Comparison of ENCODE assay signal across 25 mouse cellular contexts in genomic region chr11:84885238-84885637, GRCm38 (mm10). TPM values are rescaled to one million over a fixed set of nuclear protein-coding genes. Genes with fewer than 3 reads are reported as not detected.
DNase-seq lines count a peak whose midpoint lies in the region; ATAC-seq and TF ChIP-seq lines count a peak whose summit lies in the region.
"Had no signal": no experiment of that assay in that cellular context is flagged by ENCODE, and none has a peak within 500 bp of the region (broad histone marks: within the 10 kb centered on the region; RNA-seq: fewer than 3 reads in every experiment).

No protein-coding gene starts in this region.

- ATAC-seq in forebrain, embryonic 11.5 days (replicated peaks; ENCODE audit: low FRiP score), result no peak
- ATAC-seq: forebrain, embryonic 13.5 days; forebrain, embryonic 16.5 days had no signal

- H3K9ac ChIP-seq in forebrain, embryonic 11.5 days (ENCODE audit: low read length), result no peak overlapping the region
- H3K9ac ChIP-seq: embryonic facial prominence, embryonic 13.5 days; forebrain, embryonic 13.5 days; heart, embryonic 13.5 days; hindbrain, embryonic 12.5 days; hindbrain, embryonic 15.5 days had no signal

- no peaks in the 10 kb centered on the region for H3K9me3 ChIP-seq in forebrain, embryonic 10.5 days
- H3K9me3 ChIP-seq in forebrain, embryonic 11.5 days (ENCODE audit: control insufficient read depth, low read length), result no peaks in the 10 kb centered on the region
- H3K9me3 ChIP-seq: embryonic facial prominence, embryonic 13.5 days; forebrain, embryonic 13.5 days; G1E; heart, embryonic 13.5 days; hindbrain, embryonic 12.5 days; hindbrain, embryonic 15.5 days had no signal

- 85% methylated on average over 4 of the region's 4 CpGs for WGBS in forebrain, embryonic 10.5 days
- WGBS in forebrain, embryonic 11.5 days, result 79% methylated on average over 4 of the region's 4 CpGs
- 81% methylated on average over 4 of the region's 4 CpGs for WGBS in kidney, adult 2 months
- 91% methylated on average over 4 of the region's 4 CpGs for WGBS in thymus, adult 2 months

- no peak overlapping the region for H3K4me3 ChIP-seq in forebrain, embryonic 10.5 days
- no peak overlapping the region for H3K4me3 ChIP-seq in forebrain, embryonic 11.5 days (ENCODE audit: low read depth, low read length)
- no peak overlapping the region for H3K4me3 ChIP-seq in kidney, adult 2 months (ENCODE audit: insufficient read depth, low read depth, low read length)
- no peak overlapping the region for H3K4me3 ChIP-seq in thymus, adult 2 months (ENCODE audit: control insufficient read depth, insufficient read depth, low read length)
- H3K4me3 ChIP-seq: embryonic facial prominence, embryonic 13.5 days; forebrain, embryonic 13.5 days; heart, embryonic 13.5 days; hindbrain, embryonic 12.5 days; hindbrain, embryonic 15.5 days had no signal

- H3K4me2 ChIP-seq in forebrain, embryonic 11.5 days (ENCODE audit: low read depth, low read length, severe bottlenecking), result no peak overlapping the region
- H3K4me2 ChIP-seq: embryonic facial prominence, embryonic 13.5 days; forebrain, embryonic 13.5 days; heart, embryonic 13.5 days; hindbrain, embryonic 12.5 days; hindbrain, embryonic 15.5 days had no signal

- H3K27me3 ChIP-seq in forebrain, embryonic 10.5 days (ENCODE audit: poor library complexity, severe bottlenecking), result no peaks in the 10 kb centered on the region
- no peaks in the 10 kb centered on the region for H3K27me3 ChIP-seq in forebrain, embryonic 11.5 days (ENCODE audit: control insufficient read depth, insufficient read depth, low read length)
- H3K27me3 ChIP-seq in kidney, adult 2 months (replicated peaks; ENCODE audit: control insufficient read depth, insufficient read depth, low read length), result no peaks in the 10 kb centered on the region
- no peaks in the 10 kb centered on the region for H3K27me3 ChIP-seq in thymus, adult 2 months (ENCODE audit: control insufficient read depth, insufficient read depth, low read length)
- H3K27me3 ChIP-seq: CH12.LX; embryonic facial prominence, embryonic 13.5 days; forebrain, embryonic 13.5 days; heart, embryonic 13.5 days; hindbrain, embryonic 12.5 days; hindbrain, embryonic 15.5 days had no signal

- H3K27ac ChIP-seq in forebrain, embryonic 10.5 days, result no peak overlapping the region
- no peak overlapping the region for H3K27ac ChIP-seq in forebrain, embryonic 11.5 days (ENCODE audit: low read depth, low read length)
- H3K27ac ChIP-seq in kidney, adult 2 months (ENCODE audit: insufficient read depth, low read depth, low read length), result peak overlapping the region; percentile 9; the same call in 1 of the 2 replicates
- no peak overlapping the region for H3K27ac ChIP-seq in thymus, adult 2 months (ENCODE audit: control insufficient read depth, insufficient read depth, low read length)
- H3K27ac ChIP-seq: embryonic facial prominence, embryonic 13.5 days; forebrain, embryonic 13.5 days; heart, embryonic 13.5 days; hindbrain, embryonic 12.5 days; hindbrain, embryonic 15.5 days had no signal

- no peak for TF ChIP-seq CTCF in kidney, adult 2 months (conservative IDR thresholded peaks at IDR 0.05; ENCODE audit: insufficient read depth, insufficient read length, low read depth, low read length)
- TF ChIP-seq CTCF in thymus, adult 2 months (IDR thresholded peaks at IDR 0.05; ENCODE audit: borderline replicate concordance, control insufficient read depth, extremely low read depth, insufficient read depth, low read length, poor library complexity), result no peak

- H3K4me1 ChIP-seq in forebrain, embryonic 10.5 days, result peaks cover 21% of the 10 kb centered on the region
- H3K4me1 ChIP-seq in forebrain, embryonic 11.5 days (replicated peaks; ENCODE audit: control insufficient read depth, insufficient read depth, low read length), result peaks cover 4% of the 10 kb centered on the region
- peaks cover 6% of the 10 kb centered on the region; the same call in 1 of the 2 replicates for H3K4me1 ChIP-seq in kidney, adult 2 months (ENCODE audit: control insufficient read depth, insufficient read depth, low read length)
- H3K4me1 ChIP-seq in thymus, adult 2 months (replicated peaks; ENCODE audit: control insufficient read depth, insufficient read depth, low read length), result peaks cover 7% of the 10 kb centered on the region

- peak; percentile 10 for DNase-seq in forebrain, embryonic 10.5 days (ENCODE audit: extremely low spot score, low spot score)
- DNase-seq in forebrain, embryonic 11.5 days (ENCODE audit: low spot score), result no peak
- DNase-seq in kidney, adult 2 months, result no peak
- DNase-seq in kidney, adult 11 months, result no peak
- DNase-seq in urinary bladder, adult 2 months (ENCODE audit: low spot score), result peak; percentile 17
- no peak for DNase-seq in urinary bladder, postnatal 4 days (ENCODE audit: low spot score in 2 of 2)
- no peak for DNase-seq in thymus, adult 2 months
- DNase-seq: adrenal gland, adult 2 months; adrenal gland, postnatal 14 days; B cell, adult 2 months; cerebellum, adult 11 months; cerebellum, adult 2 months; cerebellum, adult 9-11 months; cerebellum, postnatal 25 days; gastrocnemius, postnatal 10 days; gastrocnemius, postnatal 36 days; heart, postnatal 14 days had no signal

- TF ChIP-seq POLR2A in kidney, adult 2 months (IDR thresholded peaks at IDR 0.05; ENCODE audit: low read depth, low read length), result no peak
- no peak for TF ChIP-seq POLR2A in thymus, adult 2 months (IDR thresholded peaks at IDR 0.05; ENCODE audit: control insufficient read depth, extremely low read depth, insufficient read depth, low read length, poor library complexity)

- H3K36me3 ChIP-seq in forebrain, embryonic 10.5 days (replicated peaks), result peaks cover 89% of the 10 kb centered on the region
- H3K36me3 ChIP-seq in forebrain, embryonic 11.5 days (ENCODE audit: control insufficient read depth, insufficient read depth, low read length), result peaks cover 2% of the 10 kb centered on the region; the same call in 1 of the 2 replicates
- peaks cover 5% of the 10 kb centered on the region; the same call in 1 of the 2 replicates for H3K36me3 ChIP-seq in kidney, adult 2 months (ENCODE audit: control insufficient read depth, insufficient read depth, low read length)
- H3K36me3 ChIP-seq in thymus, adult 2 months (ENCODE audit: control insufficient read depth, insufficient read depth, low read length), result no peaks in the 10 kb centered on the region

RNA-seq across cellular contexts. Expression of gene Pigw, which starts 5.2 kb away (rescaled TPM):
- 3.1 and 3.5 TPM in 2 replicates for polyA plus RNA-seq in forebrain, embryonic 10.5 days (2016; fragmentation: Nextera tagmentation; extraction: Ambion mirVana)
- 3.7 and 3.9 TPM in 2 replicates for polyA plus RNA-seq in forebrain, embryonic 11.5 days (2014; fragmentation: Nextera tagmentation; extraction: Ambion mirVana)
- 1.7 and 2.3 TPM in 2 replicates for polyA plus RNA-seq in kidney, adult 2 months (2012; rRNA removed)
- 5.7 and 8.2 TPM in 2 replicates for polyA plus RNA-seq in urinary bladder, adult 2 months (2012; rRNA removed)
- polyA plus RNA-seq in thymus, adult 2 months (2012; rRNA removed), result 2.5 and 3.7 TPM in 2 replicates

RNA-seq across cellular contexts. Expression of gene Myo19, which starts 5.3 kb away (rescaled TPM):
- 11.0 and 12.3 TPM in 2 replicates for polyA plus RNA-seq in forebrain, embryonic 10.5 days (2016; fragmentation: Nextera tagmentation; extraction: Ambion mirVana)
- polyA plus RNA-seq in forebrain, embryonic 11.5 days (2014; fragmentation: Nextera tagmentation; extraction: Ambion mirVana), result 11.8 and 13.6 TPM in 2 replicates
- polyA plus RNA-seq in kidney, adult 2 months (2012; rRNA removed), result 36.4 and 48.0 TPM in 2 replicates
- polyA plus RNA-seq in urinary bladder, adult 2 months (2012; rRNA removed), result 14.5 and 17.4 TPM in 2 replicates
- 14.0 and 14.5 TPM in 2 replicates for polyA plus RNA-seq in thymus, adult 2 months (2012; rRNA removed)

RNA-seq across cellular contexts. Expression of gene Ggnbp2, which starts 14.6 kb away (rescaled TPM):
- polyA plus RNA-seq in forebrain, embryonic 10.5 days (2016; fragmentation: Nextera tagmentation; extraction: Ambion mirVana), result 52.3 and 52.4 TPM in 2 replicates
- polyA plus RNA-seq in forebrain, embryonic 11.5 days (2014; fragmentation: Nextera tagmentation; extraction: Ambion mirVana), result 68.3 and 68.7 TPM in 2 replicates
- 36.6 and 48.6 TPM in 2 replicates for polyA plus RNA-seq in kidney, adult 2 months (2012; rRNA removed)
- polyA plus RNA-seq in urinary bladder, adult 2 months (2012; rRNA removed), result 85.6 and 91.4 TPM in 2 replicates
- polyA plus RNA-seq in thymus, adult 2 months (2012; rRNA removed), result 44.6 and 48.6 TPM in 2 replicates

RNA-seq across cellular contexts. Expression of gene Znhit3, which starts 30.9 kb away (rescaled TPM):
- polyA plus RNA-seq in forebrain, embryonic 10.5 days (2016; fragmentation: Nextera tagmentation; extraction: Ambion mirVana), result 97.6 and 99.8 TPM in 2 replicates
- 70.0 and 78.2 TPM in 2 replicates for polyA plus RNA-seq in forebrain, embryonic 11.5 days (2014; fragmentation: Nextera tagmentation; extraction: Ambion mirVana)
- polyA plus RNA-seq in kidney, adult 2 months (2012; rRNA removed), result 9.2 and 11.0 TPM in 2 replicates
- 22.6 and 25.4 TPM in 2 replicates for polyA plus RNA-seq in urinary bladder, adult 2 months (2012; rRNA removed)
- 15.4 and 17.4 TPM in 2 replicates for polyA plus RNA-seq in thymus, adult 2 months (2012; rRNA removed)

RNA-seq across cellular contexts. Expression of gene Dhrs11, which starts 56.4 kb away (rescaled TPM):
- 13.4 and 16.9 TPM in 2 replicates for polyA plus RNA-seq in forebrain, embryonic 10.5 days (2016; fragmentation: Nextera tagmentation; extraction: Ambion mirVana)
- polyA plus RNA-seq in forebrain, embryonic 11.5 days (2014; fragmentation: Nextera tagmentation; extraction: Ambion mirVana), result 12.6 TPM in 2 replicates
- polyA plus RNA-seq in kidney, adult 2 months (2012; rRNA removed), result 60.4 and 63.4 TPM in 2 replicates
- polyA plus RNA-seq in urinary bladder, adult 2 months (2012; rRNA removed), result 13.5 and 15.8 TPM in 2 replicates
- 19.0 and 26.4 TPM in 2 replicates for polyA plus RNA-seq in thymus, adult 2 months (2012; rRNA removed)

Comparison
In these comparisons a context has a peak if more than half of its experiments do, and no peak if none do; other contexts are left out.
1. DNase-seq: peak in forebrain, embryonic 10.5 days (single experiment) and urinary bladder, adult 2 months (single experiment); none in forebrain, embryonic 11.5 days (single experiment), kidney, adult 2 months (single experiment), kidney, adult 11 months (single experiment), urinary bladder, postnatal 4 days (0 of 2) and thymus, adult 2 months (single experiment).